Mouse (Mus musculus): ENCODE measurements at regions not wholly inside any gene's neighbourhood (a gene's known extent, or its start where the extent isn't known, plus 50 kb on each side); places are given as distances from the start of the nearest gene placed in this dataset.
A peak's percentile ranks its signal among the peaks of the same experiment; 100 is the strongest.

DNA sequence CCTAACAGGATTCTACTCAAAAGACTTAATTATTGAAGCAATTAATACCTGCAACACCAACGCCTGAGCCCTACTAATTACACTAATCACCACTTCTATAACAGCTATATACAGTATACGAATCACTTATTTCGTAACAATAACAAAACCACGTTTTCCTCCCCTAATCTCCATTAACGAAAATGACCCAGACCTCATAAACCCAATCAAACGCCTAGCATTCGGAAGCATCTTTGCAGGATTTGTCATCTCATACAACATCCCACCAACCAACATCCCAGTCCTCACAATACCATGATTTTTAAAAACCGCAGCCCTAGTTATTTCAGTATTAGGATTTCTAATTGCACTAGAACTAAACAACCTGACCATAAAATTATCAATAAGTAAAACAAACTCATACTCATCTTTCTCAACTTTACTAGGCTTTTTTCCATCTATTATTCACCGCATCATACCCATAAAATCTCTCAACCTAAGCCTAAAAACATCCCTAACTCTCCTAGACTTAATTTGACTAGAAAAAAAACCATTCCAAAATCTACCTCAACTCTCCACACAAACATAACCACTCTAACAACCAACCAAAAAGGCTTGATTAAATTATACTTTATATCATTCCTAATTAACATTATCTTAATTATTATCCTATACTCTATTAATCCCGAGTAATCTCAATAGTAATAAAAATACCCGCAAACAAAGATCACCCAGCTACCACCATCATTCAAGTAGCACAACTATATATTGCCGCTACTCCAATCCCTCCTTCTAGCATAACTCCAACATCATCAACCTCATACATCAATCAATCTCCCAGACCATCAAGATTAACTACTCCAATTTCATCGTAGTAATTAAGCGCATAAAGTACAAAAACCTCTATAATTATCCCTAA is 830.9 kb upstream of the Tyrp1 start:
- 78% methylated on average over 14 of the region's 14 CpGs for WGBS (ENCODE audit: insufficient replicate concordance)
- ATAC-seq: peak; percentile 100
- Histone ChIP-seq H3K9me3 (replicated peaks) (no peaks in the 10 kb centered on the region), H3K4me1 (no peaks in the 10 kb centered on the region), H3K27ac (no peak overlapping the region), H3K9ac (no peak overlapping the region), H3K4me2 (no peak overlapping the region), H3K4me3 (no peak overlapping the region), H3K27me3 (replicated peaks) (no peaks in the 10 kb centered on the region), H3K36me3 (no peaks in the 10 kb centered on the region)

DNA sequence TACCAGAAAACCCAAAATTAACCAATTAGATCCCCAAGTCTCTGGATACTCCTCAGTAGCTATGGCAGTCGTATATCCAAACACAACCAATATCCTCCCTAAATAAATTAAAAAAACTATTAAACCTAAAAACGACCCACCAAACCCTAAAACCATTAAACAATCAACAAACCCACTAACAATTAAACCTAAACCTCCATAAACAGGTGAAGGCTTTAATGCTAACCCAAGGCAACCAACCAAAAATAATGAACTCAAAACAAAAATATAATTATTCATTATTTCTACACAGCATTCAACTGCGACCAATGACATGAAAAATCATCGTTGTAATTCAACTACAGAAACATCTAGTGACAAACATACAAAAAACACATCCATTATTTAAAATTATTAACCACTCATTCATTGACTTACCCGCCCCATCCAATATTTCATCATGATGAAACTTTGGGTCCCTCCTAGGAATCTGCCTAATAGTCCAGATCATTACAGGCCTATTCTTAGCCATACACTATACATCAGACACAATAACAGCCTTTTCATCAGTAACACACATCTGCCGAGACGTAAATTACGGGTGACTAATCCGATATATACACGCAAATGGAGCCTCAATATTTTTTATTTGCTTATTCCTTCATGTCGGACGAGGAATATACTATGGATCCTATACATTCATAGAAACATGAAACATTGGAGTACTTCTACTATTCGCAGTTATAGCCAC is 830.1 kb upstream of the Tyrp1 start:
- H3K27me3 ChIP-seq (replicated peaks): no peaks in the 10 kb centered on the region
- no peak overlapping the region for H3K9ac ChIP-seq
- WGBS (ENCODE audit: insufficient replicate concordance): 72% methylated on average over 13 of the region's 13 CpGs
- H3K9me3 ChIP-seq (replicated peaks): no peaks in the 10 kb centered on the region
- peak; percentile 84 for ATAC-seq
- no peaks in the 10 kb centered on the region for H3K36me3 ChIP-seq
- H3K4me2 ChIP-seq: no peak overlapping the region
- H3K4me3 ChIP-seq: no peak overlapping the region
- H3K4me1 ChIP-seq: no peaks in the 10 kb centered on the region
- H3K27ac ChIP-seq: no peak overlapping the region

DNA sequence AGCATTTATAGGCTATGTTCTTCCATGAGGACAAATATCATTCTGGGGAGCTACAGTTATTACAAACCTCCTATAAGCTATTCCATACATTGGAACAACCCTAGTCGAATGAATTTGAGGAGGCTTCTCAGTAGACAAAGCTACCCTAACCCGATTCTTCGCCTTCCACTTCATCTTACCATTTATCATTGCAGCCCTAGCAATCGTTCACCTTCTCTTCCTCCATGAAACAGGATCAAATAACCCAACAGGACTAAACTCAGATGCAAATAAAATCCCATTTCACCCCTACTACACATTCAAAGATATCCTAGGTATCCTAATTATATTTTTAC is 829.6 kb upstream of the Tyrp1 start:
- Histone ChIP-seq H3K36me3 (no peaks in the 10 kb centered on the region), H3K4me1 (no peaks in the 10 kb centered on the region), H3K9me3 (replicated peaks) (no peaks in the 10 kb centered on the region), H3K9ac (no peak overlapping the region), H3K27ac (no peak overlapping the region), H3K4me2 (no peak overlapping the region), H3K4me3 (no peak overlapping the region), H3K27me3 (replicated peaks) (no peaks in the 10 kb centered on the region)
- 64% methylated on average over 4 of the region's 4 CpGs for WGBS (ENCODE audit: insufficient replicate concordance)
- no peak for ATAC-seq

DNA sequence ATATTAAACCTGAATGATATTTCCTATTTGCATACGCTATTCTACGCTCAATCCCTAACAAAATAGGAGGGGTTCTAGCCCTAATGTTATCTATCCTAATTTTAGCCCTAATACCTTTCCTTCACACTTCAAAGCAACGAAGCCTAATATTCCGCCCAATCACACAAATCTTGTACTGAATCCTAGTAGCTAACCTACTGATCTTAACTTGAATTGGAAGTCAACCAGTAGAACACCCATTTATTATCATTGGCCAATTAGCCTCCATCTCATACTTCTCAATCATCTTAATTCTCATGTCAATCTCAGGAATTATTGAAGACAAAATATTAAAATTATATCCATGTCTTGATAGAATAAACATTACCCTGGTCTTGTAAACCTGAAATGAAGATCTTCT is 829.1 kb upstream of the Tyrp1 start:
- H3K4me1 ChIP-seq: no peaks in the 10 kb centered on the region
- WGBS (ENCODE audit: insufficient replicate concordance): 78% methylated on average over 4 of the region's 4 CpGs

DNA sequence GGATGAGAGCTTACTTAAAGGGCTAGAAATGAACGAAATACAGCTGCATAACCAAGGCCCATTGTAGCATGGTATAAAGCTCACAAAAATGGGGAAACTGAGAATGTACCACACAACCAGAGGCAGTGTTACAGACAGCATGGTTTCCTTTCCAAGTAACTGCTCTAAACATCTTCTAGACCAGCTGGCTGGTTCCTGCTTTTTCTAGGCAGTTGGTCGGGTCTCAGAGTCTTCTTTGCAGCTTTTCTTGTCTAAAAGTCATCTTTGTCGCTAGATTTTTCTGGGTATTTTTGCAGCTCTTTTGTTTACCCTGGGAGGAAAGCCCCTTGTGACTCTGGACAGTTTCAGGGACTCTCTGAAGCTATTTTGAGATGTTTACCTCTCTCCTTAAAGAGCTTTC is 806.0 kb upstream of the Tyrp1 start:
- Histone ChIP-seq H3K4me3 (no peak overlapping the region), H3K4me2 (no peak overlapping the region), H3K9me3 (replicated peaks) (no peaks in the 10 kb centered on the region), H3K9ac (no peak overlapping the region), H3K27me3 (replicated peaks) (no peaks in the 10 kb centered on the region), H3K36me3 (no peaks in the 10 kb centered on the region), H3K4me1 (no peaks in the 10 kb centered on the region), H3K27ac (no peak overlapping the region)
- no peak for ATAC-seq
- WGBS (ENCODE audit: insufficient replicate concordance): 39% methylated on average over 3 of the region's 3 CpGs

More for the DNA sequence above, 829.1 kb upstream of the Tyrp1 start:
- no peak overlapping the region for H3K4me3 ChIP-seq
- H3K9me3 ChIP-seq (replicated peaks): no peaks in the 10 kb centered on the region
- no peak overlapping the region for H3K4me2 ChIP-seq
- no peak for ATAC-seq
- no peak overlapping the region for H3K9ac ChIP-seq
- H3K27me3 ChIP-seq (replicated peaks): no peaks in the 10 kb centered on the region
- no peak overlapping the region for H3K27ac ChIP-seq
- H3K36me3 ChIP-seq: no peaks in the 10 kb centered on the region

DNA sequence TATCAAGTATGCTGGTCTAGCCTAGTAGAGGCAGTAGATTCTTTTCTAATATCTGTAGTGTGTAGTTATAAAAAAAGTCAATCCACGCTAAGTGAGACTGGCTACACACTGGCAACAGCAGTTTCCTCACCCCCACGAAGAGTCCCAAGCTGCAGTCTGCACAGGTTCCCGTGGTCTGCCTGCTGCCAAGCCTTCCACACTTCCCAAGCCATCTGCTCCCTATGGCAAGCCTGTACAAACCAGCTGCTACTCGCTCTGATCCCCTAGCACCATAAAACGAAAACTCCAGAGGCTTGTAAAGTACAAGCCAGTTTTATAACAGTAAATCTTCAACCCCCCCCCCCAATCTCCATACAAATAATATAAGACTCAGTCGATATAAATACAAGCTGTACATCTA is 786.0 kb upstream of the Tyrp1 start:
- Histone ChIP-seq H3K27ac (no peak overlapping the region), H3K4me3 (no peak overlapping the region), H3K9ac (no peak overlapping the region), H3K27me3 (replicated peaks) (no peaks in the 10 kb centered on the region), H3K4me1 (no peaks in the 10 kb centered on the region), H3K9me3 (replicated peaks) (no peaks in the 10 kb centered on the region), H3K36me3 (no peaks in the 10 kb centered on the region), H3K4me2 (no peak overlapping the region)
- no peak for ATAC-seq
- 55% methylated on average over 6 of the region's 6 CpGs for WGBS (ENCODE audit: insufficient replicate concordance)
